Mouse (Mus musculus) central nervous system, embryonic 18 days (tissue): ENCODE results near the gene Prom1. TPM values are rescaled to one million over a fixed set of nuclear protein-coding genes. Genes with fewer than 3 reads are reported as not detected.

Source experiments
- polyA plus RNA-seq: library from polyadenylated mRNA; depleted of rRNA; stranded (reverse); fragments of >200 nt; gene quantifications from 2 replicates; pipeline ENCODE4 v1.2.3, GENCODE M21; 2012; rRNA removed

Gene Prom1
- polyA plus RNA-seq, result 14.5 and 15.4 TPM in 2 replicates

DNA sequence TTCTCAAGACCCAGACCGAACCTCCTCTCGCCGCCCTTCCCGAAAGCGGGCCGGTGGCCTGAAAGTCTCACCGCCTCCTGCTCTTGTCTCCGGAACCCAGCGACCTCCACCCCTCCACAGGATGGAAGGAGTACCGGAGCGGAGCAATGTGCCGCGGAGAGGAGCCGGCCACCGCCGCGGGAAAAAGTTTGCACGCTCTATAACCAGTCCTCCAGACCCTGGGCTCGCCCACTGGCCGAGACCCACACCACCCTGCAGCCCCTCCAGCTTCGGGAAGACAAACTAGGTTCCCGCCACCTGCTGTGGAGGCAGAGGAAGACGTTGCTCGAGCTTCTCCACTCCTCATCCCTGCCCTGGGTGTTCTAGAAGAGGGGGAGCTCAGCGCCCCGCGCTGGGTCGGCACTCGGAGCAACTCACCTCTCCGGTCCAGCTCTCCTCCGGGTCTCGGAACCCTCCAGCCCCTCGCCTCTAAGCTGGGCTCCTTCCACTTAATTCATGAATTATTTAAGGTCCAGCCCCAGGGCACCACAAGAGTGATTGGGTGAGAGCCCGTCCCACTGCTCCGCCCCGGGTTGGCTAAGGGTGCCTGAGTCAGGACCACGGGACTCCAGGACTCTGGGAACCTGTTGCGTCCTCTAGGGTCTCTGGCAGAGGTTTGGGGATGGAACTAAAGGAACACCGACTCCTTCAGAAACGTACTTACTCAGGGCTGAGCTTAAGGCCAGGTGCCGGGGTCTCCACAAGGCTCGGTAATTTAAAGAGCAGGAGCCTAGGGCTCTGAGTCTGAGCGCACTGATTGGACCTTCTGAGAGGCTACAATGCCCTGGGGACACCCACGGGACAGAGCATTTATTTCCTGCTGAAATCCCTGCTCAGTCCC, at the start of gene Prom1:
Gene Prom1 (minus strand): TSS at position 802 of the 880 bp plus-strand sequence.

DNA sequence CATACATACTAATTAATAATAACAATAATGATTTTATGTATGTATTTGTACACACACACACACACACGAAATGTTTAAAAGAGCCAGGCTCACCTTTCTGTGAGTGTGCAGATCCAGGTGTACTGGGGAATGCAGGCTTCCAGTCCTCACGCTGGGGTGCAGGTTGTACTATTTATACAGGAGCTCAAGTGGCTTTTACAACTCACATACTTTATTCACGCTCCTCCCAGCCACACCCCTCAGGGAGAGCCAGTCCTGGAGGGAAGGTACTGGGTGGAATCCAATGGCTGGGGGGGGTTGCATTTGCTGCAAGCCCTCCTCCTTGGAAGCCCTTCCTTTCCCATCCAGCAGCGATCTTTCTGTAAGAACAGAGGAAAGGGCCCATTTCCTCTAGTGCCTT, 120.2 kb downstream of the Prom1 start, which contains the start of gene Fgfbp1:
Gene Fgfbp1 (minus strand): TSS at position 160 of the 400 bp plus-strand sequence.

Other genes starting within 250 kb of the Prom1 start
- 1.3 TPM in 2 replicates for gene Cd38, start 233.5 kb downstream of the Prom1 start, polyA plus RNA-seq
- 0.30 and 0.39 TPM in 2 replicates for gene Gm7879, start 188.9 kb downstream of the Prom1 start, polyA plus RNA-seq
- gene Fgfbp1, start 120.3 kb downstream of the Prom1 start, polyA plus RNA-seq, result 9.4 and 9.5 TPM in 2 replicates
- gene Tapt1, start 124.6 kb upstream of the Prom1 start, polyA plus RNA-seq, result 45.0 and 49.0 TPM in 2 replicates